Mouse (Mus musculus): ENCODE results near the gene Rpp21. TPM values are rescaled to one million over a fixed set of nuclear protein-coding genes. Genes with fewer than 3 reads are reported as not detected.

Rpp21 gene
- polyA plus RNA-seq, 1 experiment from 2014 or later = 103 TPM

- Histone ChIP-seq H3K9ac (ENCODE audit: low read depth, low read length) (no peak overlapping the region), H3K27ac (ENCODE audit: low read depth, low read length) (no peak overlapping the region), H3K4me3 (ENCODE audit: low read depth, low read length) (peak overlapping the region; percentile 41), H3K36me3 (ENCODE audit: control insufficient read depth, insufficient read depth) (no peaks in the 10 kb centered on the region), H3K4me1 (replicated peaks; ENCODE audit: control insufficient read depth, insufficient read depth, low read length) (no peaks in the 10 kb centered on the region), H3K9me3 (ENCODE audit: control insufficient read depth) (no peaks in the 10 kb centered on the region), H3K27me3 (replicated peaks; ENCODE audit: control insufficient read depth, insufficient read depth, low read length) (peaks cover 34% of the 10 kb centered on the region; the same call in 1 of the 2 replicates), H3K4me2 (replicated peaks; ENCODE audit: low read depth) (peak overlapping the region; percentile 70)
- no peak for TF ChIP-seq CTCF (IDR thresholded peaks at IDR 0.05; ENCODE audit: low read depth)
- ATAC-seq = no peak
- WGBS = 0% methylated on average over 39 of the region's 41 CpGs
These were observed 52.0 kb downstream of the Rpp21 start for GRCm38 (mm10) chr17:36205862-36206261.

Other genes with a start within 250 kb of the Rpp21 start
- gene H2-T24, start 237.5 kb downstream of the Rpp21 start, polyA plus RNA-seq (2015; fragmentation: Nextera tagmentation; extraction: Ambion mirVana) = 1.4 and 1.5 TPM in 2 replicates
- 68.3 and 71.7 TPM in 2 replicates for gene H2-T23, start 225.2 kb downstream of the Rpp21 start, polyA plus RNA-seq (2015; fragmentation: Nextera tagmentation; extraction: Ambion mirVana)
- gene H2-T22, start 215.3 kb downstream of the Rpp21 start, polyA plus RNA-seq (2015; fragmentation: Nextera tagmentation; extraction: Ambion mirVana) = 19.5 and 21.2 TPM in 2 replicates
- gene Gm6034, start 215.1 kb downstream of the Rpp21 start, polyA plus RNA-seq (2015; fragmentation: Nextera tagmentation; extraction: Ambion mirVana) = 2.8 and 3.1 TPM in 2 replicates
- 84.2 and 86.5 TPM in 2 replicates for gene Gm11127, start 199.7 kb downstream of the Rpp21 start, polyA plus RNA-seq (2015; fragmentation: Nextera tagmentation; extraction: Ambion mirVana)
- gene Gm19684, start 136.4 kb downstream of the Rpp21 start, polyA plus RNA-seq (2015; fragmentation: Nextera tagmentation; extraction: Ambion mirVana) = 0.17 TPM in 1 of 2 replicates, not detected in the other
- 0.93 and 1.3 TPM in 2 replicates for gene Gm7030, start 128.6 kb downstream of the Rpp21 start, polyA plus RNA-seq (2015; fragmentation: Nextera tagmentation; extraction: Ambion mirVana)
- gene Gm8909, start 89.5 kb downstream of the Rpp21 start, polyA plus RNA-seq (2015; fragmentation: Nextera tagmentation; extraction: Ambion mirVana) = 28.7 and 31.1 TPM in 2 replicates
- gene H2-T3, start 67.8 kb downstream of the Rpp21 start, polyA plus RNA-seq (2015; fragmentation: Nextera tagmentation; extraction: Ambion mirVana) = 53.3 and 65.3 TPM in 2 replicates
- gene Trim39, start 14.2 kb upstream of the Rpp21 start, polyA plus RNA-seq (2015; fragmentation: Nextera tagmentation; extraction: Ambion mirVana) = 4.2 and 5.7 TPM in 2 replicates
- gene H2-M10.2, start 28.4 kb upstream of the Rpp21 start, polyA plus RNA-seq (2015; fragmentation: Nextera tagmentation; extraction: Ambion mirVana) = not detected in 2 replicates
- not detected in 2 replicates for gene H2-M10.1, start 68.1 kb upstream of the Rpp21 start, polyA plus RNA-seq (2015; fragmentation: Nextera tagmentation; extraction: Ambion mirVana)
- gene H2-M10.3, start 110.3 kb upstream of the Rpp21 start, polyA plus RNA-seq (2015; fragmentation: Nextera tagmentation; extraction: Ambion mirVana) = not detected in 2 replicates
- not detected in 2 replicates for gene H2-M10.4, start 204.3 kb upstream of the Rpp21 start, polyA plus RNA-seq (2015; fragmentation: Nextera tagmentation; extraction: Ambion mirVana)